Mouse (Mus musculus): ENCODE measurements around the gene Zbtb7a. TPM values are rescaled to one million over a fixed set of nuclear protein-coding genes. Genes with fewer than 3 reads are reported as not detected.

Zbtb7a gene
- polyA plus RNA-seq, 1 experiment from 2014 or later: 25.5 TPM

- no peak overlapping the region for H3K27ac ChIP-seq (ENCODE audit: low read length)
- no peak overlapping the region for H3K4me2 ChIP-seq (ENCODE audit: low read depth, low read length)
- no peaks in the 10 kb centered on the region for H3K9me3 ChIP-seq (replicated peaks; ENCODE audit: control insufficient read depth, low read length)
- H3K27me3 ChIP-seq (ENCODE audit: control insufficient read depth, insufficient read depth, low read length): no peaks in the 10 kb centered on the region
- H3K36me3 ChIP-seq (ENCODE audit: control insufficient read depth, insufficient read depth): peaks cover 56% of the 10 kb centered on the region
- ATAC-seq (replicated peaks; ENCODE audit: extremely low read depth, insufficient read depth, low FRiP score): no peak
- no peak overlapping the region for H3K9ac ChIP-seq (ENCODE audit: low read length)
- 94% methylated on average over 6 of the region's 6 CpGs for WGBS
- no peaks in the 10 kb centered on the region for H3K4me1 ChIP-seq (ENCODE audit: control insufficient read depth, insufficient read depth, low read length)
- no peak overlapping the region for H3K4me3 ChIP-seq (ENCODE audit: low read length)
Measured at GRCm38 (mm10) chr10:81112946-81113345, 22.1 kb upstream of the Zbtb7a start.

- no peak overlapping the region for H3K4me3 ChIP-seq (ENCODE audit: low read length)
- no peak overlapping the region for H3K4me2 ChIP-seq (ENCODE audit: low read depth, low read length)
- no peaks in the 10 kb centered on the region for H3K9me3 ChIP-seq (replicated peaks; ENCODE audit: control insufficient read depth, low read length)
- 87% methylated on average over 10 of the region's 10 CpGs for WGBS
- H3K9ac ChIP-seq (ENCODE audit: low read length): no peak overlapping the region
- H3K4me1 ChIP-seq (ENCODE audit: control insufficient read depth, insufficient read depth, low read length): no peaks in the 10 kb centered on the region
- H3K27me3 ChIP-seq (ENCODE audit: control insufficient read depth, insufficient read depth, low read length): no peaks in the 10 kb centered on the region
- H3K36me3 ChIP-seq (ENCODE audit: control insufficient read depth, insufficient read depth): peaks cover 61% of the 10 kb centered on the region
- ATAC-seq (replicated peaks; ENCODE audit: extremely low read depth, insufficient read depth, low FRiP score): no peak
- H3K27ac ChIP-seq (ENCODE audit: low read length): no peak overlapping the region
Measured at GRCm38 (mm10) chr10:81119625-81120024, 15.4 kb upstream of the Zbtb7a start.

- ATAC-seq (replicated peaks; ENCODE audit: extremely low read depth, insufficient read depth, low FRiP score): no peak
- no peaks in the 10 kb centered on the region for H3K27me3 ChIP-seq (ENCODE audit: control insufficient read depth, insufficient read depth, low read length)
Measured at GRCm38 (mm10) chr10:81120650-81121049, 14.4 kb upstream of the Zbtb7a start.

GRCm38 (mm10) chr10:81122889-81123288 is 12.1 kb upstream of the Zbtb7a start:
- no peak overlapping the region for H3K4me2 ChIP-seq (ENCODE audit: low read depth, low read length)
- no peak overlapping the region for H3K27ac ChIP-seq (ENCODE audit: low read length)
- H3K9me3 ChIP-seq (replicated peaks; ENCODE audit: control insufficient read depth, low read length): no peaks in the 10 kb centered on the region
- whole genome bisulfite sequencing: 77% methylated on average over 2 of the region's 2 CpGs
- no peaks in the 10 kb centered on the region for H3K27me3 ChIP-seq (ENCODE audit: control insufficient read depth, insufficient read depth, low read length)
- no peak overlapping the region for H3K9ac ChIP-seq (ENCODE audit: low read length)
- peaks cover 4% of the 10 kb centered on the region; the same call in 1 of the 2 replicates for H3K4me1 ChIP-seq (ENCODE audit: control insufficient read depth, insufficient read depth, low read length)
- peaks cover 42% of the 10 kb centered on the region for H3K36me3 ChIP-seq (ENCODE audit: control insufficient read depth, insufficient read depth)
- ATAC-seq (replicated peaks; ENCODE audit: extremely low read depth, insufficient read depth, low FRiP score): no peak
- no peak overlapping the region for H3K4me3 ChIP-seq (ENCODE audit: low read length)

More at GRCm38 (mm10) chr10:81120650-81121049, 14.4 kb upstream of the Zbtb7a start:
- no peaks in the 10 kb centered on the region for H3K4me1 ChIP-seq (ENCODE audit: control insufficient read depth, insufficient read depth, low read length)
- H3K27ac ChIP-seq (ENCODE audit: low read length): no peak overlapping the region
- no peaks in the 10 kb centered on the region for H3K9me3 ChIP-seq (replicated peaks; ENCODE audit: control insufficient read depth, low read length)
- no peak overlapping the region for H3K9ac ChIP-seq (ENCODE audit: low read length)
- H3K36me3 ChIP-seq (ENCODE audit: control insufficient read depth, insufficient read depth): peaks cover 54% of the 10 kb centered on the region
- H3K4me3 ChIP-seq (ENCODE audit: low read length): no peak overlapping the region
- no peak overlapping the region for H3K4me2 ChIP-seq (ENCODE audit: low read depth, low read length)
- 85% methylated on average over 7 of the region's 7 CpGs for WGBS

- H3K4me3 ChIP-seq (ENCODE audit: low read length): no peak overlapping the region
- 76% methylated on average over 11 of the region's 11 CpGs for WGBS
- no peak for ATAC-seq (replicated peaks; ENCODE audit: extremely low read depth, insufficient read depth, low FRiP score)
- H3K9ac ChIP-seq (ENCODE audit: low read length): no peak overlapping the region
- no peak overlapping the region for H3K4me2 ChIP-seq (ENCODE audit: low read depth, low read length)
- H3K36me3 ChIP-seq (ENCODE audit: control insufficient read depth, insufficient read depth): peaks cover 37% of the 10 kb centered on the region
- peaks cover 10% of the 10 kb centered on the region for H3K4me1 ChIP-seq (ENCODE audit: control insufficient read depth, insufficient read depth, low read length)
- H3K27ac ChIP-seq (ENCODE audit: low read length): no peak overlapping the region
- no peaks in the 10 kb centered on the region for H3K9me3 ChIP-seq (replicated peaks; ENCODE audit: control insufficient read depth, low read length)
- no peaks in the 10 kb centered on the region for H3K27me3 ChIP-seq (ENCODE audit: control insufficient read depth, insufficient read depth, low read length)
Measured at GRCm38 (mm10) chr10:81123500-81123899, 11.5 kb upstream of the Zbtb7a start.

- WGBS: 4% methylated on average over 16 of the region's 16 CpGs
- peak overlapping the region; percentile 7; the same call in 1 of the 2 replicates for H3K9ac ChIP-seq (ENCODE audit: low read length)
- no peaks in the 10 kb centered on the region for H3K9me3 ChIP-seq (replicated peaks; ENCODE audit: control insufficient read depth, low read length)
- H3K27me3 ChIP-seq (ENCODE audit: control insufficient read depth, insufficient read depth, low read length): no peaks in the 10 kb centered on the region; the same call in 1 of the 2 replicates
- H3K4me1 ChIP-seq (ENCODE audit: control insufficient read depth, insufficient read depth, low read length): peaks cover 30% of the 10 kb centered on the region
- H3K4me2 ChIP-seq (ENCODE audit: low read depth, low read length): peak overlapping the region; percentile 87
- peak overlapping the region; percentile 12 for H3K4me3 ChIP-seq (ENCODE audit: low read length)
- H3K27ac ChIP-seq (ENCODE audit: low read length): no peak overlapping the region
- no peak for ATAC-seq (replicated peaks; ENCODE audit: extremely low read depth, insufficient read depth, low FRiP score)
- H3K36me3 ChIP-seq (ENCODE audit: control insufficient read depth, insufficient read depth): no peaks in the 10 kb centered on the region
Measured at GRCm38 (mm10) chr10:81134181-81134587, 836 bp upstream of the Zbtb7a start.

- peak overlapping the region; percentile 87 for H3K4me2 ChIP-seq (ENCODE audit: low read depth, low read length)
- no peaks in the 10 kb centered on the region for H3K36me3 ChIP-seq (ENCODE audit: control insufficient read depth, insufficient read depth)
- peak overlapping the region; percentile 89 for H3K9ac ChIP-seq (ENCODE audit: low read length)
- H3K4me1 ChIP-seq (ENCODE audit: control insufficient read depth, insufficient read depth, low read length): peaks cover 43% of the 10 kb centered on the region
- no peaks in the 10 kb centered on the region; the same call in 1 of the 2 replicates for H3K27me3 ChIP-seq (ENCODE audit: control insufficient read depth, insufficient read depth, low read length)
- WGBS: under 1% methylated on average over 69 of the region's 86 CpGs
- H3K4me3 ChIP-seq (ENCODE audit: low read length): peak overlapping the region; percentile 82
- peak; percentile 38 for ATAC-seq (replicated peaks; ENCODE audit: extremely low read depth, insufficient read depth, low FRiP score)
- peak overlapping the region; percentile 97 for H3K27ac ChIP-seq (ENCODE audit: low read length)
- H3K9me3 ChIP-seq (replicated peaks; ENCODE audit: control insufficient read depth, low read length): no peaks in the 10 kb centered on the region
Measured at GRCm38 (mm10) chr10:81135831-81136705, 1.0 kb downstream of the Zbtb7a start.

GRCm38 (mm10) chr10:81136706-81137231 is 1.7 kb downstream of the Zbtb7a start:
- peak; percentile 7 for ATAC-seq (replicated peaks; ENCODE audit: extremely low read depth, insufficient read depth, low FRiP score)
- under 1% methylated on average over 40 of the region's 50 CpGs for WGBS
- Histone ChIP-seq H3K9ac (ENCODE audit: low read length) (peak overlapping the region; percentile 89), H3K4me2 (ENCODE audit: low read depth, low read length) (peak overlapping the region; percentile 87), H3K27ac (ENCODE audit: low read length) (peak overlapping the region; percentile 97), H3K4me3 (ENCODE audit: low read length) (peak overlapping the region; percentile 82), H3K27me3 (ENCODE audit: control insufficient read depth, insufficient read depth, low read length) (no peaks in the 10 kb centered on the region; the same call in 1 of the 2 replicates), H3K36me3 (ENCODE audit: control insufficient read depth, insufficient read depth) (no peaks in the 10 kb centered on the region), H3K9me3 (replicated peaks; ENCODE audit: control insufficient read depth, low read length) (no peaks in the 10 kb centered on the region), H3K4me1 (ENCODE audit: control insufficient read depth, insufficient read depth, low read length) (peaks cover 50% of the 10 kb centered on the region)
